Mouse (Mus musculus) kidney, embryonic 16.5 days (tissue): Measurements from ENCODE around the gene Cx3cr1. TPM values are rescaled to one million over a fixed set of nuclear protein-coding genes. Genes with fewer than 3 reads are reported as not detected.
"Not testable (repeated sequence)": the region's sequence is repeated elsewhere in the genome, so short reads cannot be mapped to it uniquely, and the experiment has no call there.

ENCODE experiments used
- ATAC-seq: fragments of 200-750 bp; cut with Nextera tagmentation; 2 replicates; pipeline ENCODE4 v1.8.0; 2017; ENCODE audit warnings: moderate TSS enrichment; ENCODE audit not compliant: low FRiP score, low TSS enrichment
- H3K27ac ChIP-seq: fragments of 300-500 bp; sonication (generic); 2 replicates; pipeline ENCODE4 v1.5.1; 2014; ENCODE audit warnings: low read length
- H3K27me3 ChIP-seq: fragments of 300-500 bp; sonication (generic); 2 replicates; pipeline ENCODE4 v1.6.1; 2014; ENCODE audit warnings: low read length, control low read depth, mixed read lengths; ENCODE audit not compliant: insufficient read depth
- H3K36me3 ChIP-seq: fragments of 300-500 bp; sonication (generic); 2 replicates; pipeline ENCODE4 v1.6.1; 2014; ENCODE audit warnings: low read length, control low read depth, mixed read lengths; ENCODE audit not compliant: insufficient read depth
- H3K4me1 ChIP-seq: fragments of 300-500 bp; sonication (generic); 2 replicates; pipeline ENCODE4 v1.6.1; 2014; ENCODE audit warnings: low read length, control low read depth, mixed read lengths; ENCODE audit not compliant: insufficient read depth
- H3K4me2 ChIP-seq: fragments of 300-500 bp; sonication (generic); replicated peaks from 2 replicates; pipeline ENCODE4 v1.6.1; 2014; ENCODE audit warnings: low read depth, low read length
- H3K4me3 ChIP-seq: fragments of 300-500 bp; sonication (generic); 2 replicates; pipeline ENCODE4 v1.5.1; 2014; ENCODE audit warnings: mild to moderate bottlenecking, low read length
- H3K9ac ChIP-seq: fragments of 300-500 bp; sonication (generic); replicated peaks from 2 replicates; pipeline ENCODE4 v1.6.1; 2014; ENCODE audit warnings: low read length
- H3K9me3 ChIP-seq: fragments of 300-500 bp; sonication (generic); 2 replicates; pipeline ENCODE4 v1.6.1; 2016; ENCODE audit warnings: low read length, control low read depth
- WGBS: fragments of 180-500 bp; shearing (Covaris S2); extraction: QIAGEN DNeasy Blood & Tissue Kit; methylation state at CpG from one replicate; pipeline ENCODE4 v1.1.7; 2014; 5-methylcytosine and 5-hydroxymethylcytosine counted together
- polyA plus RNA-seq: library from polyadenylated mRNA; unstranded; fragments of >200 nt; fragmentation: Nextera tagmentation; extraction: Ambion mirVana; gene quantifications from 2 replicates; pipeline ENCODE4 v1.2.1, GENCODE M21; 2015

The Cx3cr1 gene
- polyA plus RNA-seq, 1 experiment from 2014 or later, result 5.3 TPM

DNA sequence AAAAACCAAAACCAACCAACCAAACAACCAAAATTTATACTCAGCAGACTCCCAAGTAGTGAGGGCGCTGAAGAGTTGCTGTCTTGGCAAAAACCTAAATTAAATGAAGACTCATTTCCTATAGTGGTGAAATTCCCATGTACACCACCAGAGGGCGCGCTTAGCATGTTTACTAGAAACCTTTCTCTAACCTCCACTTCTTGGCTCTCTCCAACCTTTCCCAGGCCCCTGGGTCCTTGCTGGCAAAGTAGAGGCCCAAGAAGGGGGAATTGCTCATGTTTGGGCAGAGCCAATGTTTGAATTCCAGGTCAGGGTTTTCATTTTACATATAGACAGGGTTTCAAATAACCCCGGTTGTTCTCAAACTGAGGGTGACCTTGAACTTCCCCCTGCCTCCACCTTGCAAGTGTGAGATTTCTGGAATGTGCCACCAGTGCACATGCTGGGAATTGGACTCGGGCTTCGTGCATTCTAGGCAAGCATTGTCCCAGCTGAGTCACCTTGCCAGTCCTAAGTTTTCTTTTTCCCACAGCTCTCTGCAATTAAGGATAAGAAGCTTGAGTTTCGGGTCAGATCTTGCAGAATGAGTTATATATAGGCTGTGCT lies 49.3 kb downstream of the Cx3cr1 start:
- no peak for ATAC-seq
- Histone ChIP-seq H3K27ac (no peak overlapping the region), H3K4me3 (no peak overlapping the region), H3K9ac (no peak overlapping the region), H3K4me2 (no peak overlapping the region), H3K36me3 (no peaks in the 10 kb centered on the region), H3K27me3 (no peaks in the 10 kb centered on the region), H3K4me1 (no peaks in the 10 kb centered on the region), H3K9me3 (no peaks in the 10 kb centered on the region)
- 36% methylated on average over 7 of the region's 7 CpGs for WGBS

GRCm38 (mm10) chr9:120016956-120017355 lies 52.7 kb downstream of the Cx3cr1 start:
- no peaks in the 10 kb centered on the region for H3K36me3 ChIP-seq
- no peak overlapping the region for H3K4me2 ChIP-seq
- H3K4me3 ChIP-seq, result no peak overlapping the region
- no peaks in the 10 kb centered on the region for H3K4me1 ChIP-seq
- WGBS, result 49% methylated on average over 10 of the region's 10 CpGs
- no peak overlapping the region for H3K27ac ChIP-seq
- ATAC-seq, result no peak
- no peaks in the 10 kb centered on the region for H3K9me3 ChIP-seq
- no peak overlapping the region for H3K9ac ChIP-seq
- H3K27me3 ChIP-seq, result 0 out of 2 replicates have a peak, but pooled peaks cover 3% of the 10 kb centered on the region

- H3K9me3 ChIP-seq, result no peaks in the 10 kb centered on the region
- 43% methylated on average over 6 of the region's 6 CpGs for WGBS
- 0 out of 2 replicates have a peak overlapping the region, but pooled peaks have one; percentile 22 for H3K9ac ChIP-seq
- H3K4me2 ChIP-seq, result no peak overlapping the region
- no peak overlapping the region for H3K4me3 ChIP-seq
- H3K36me3 ChIP-seq, result no peaks in the 10 kb centered on the region
- H3K4me1 ChIP-seq, result peaks cover 11% of the 10 kb centered on the region; the same call in 1 of the 2 replicates
- H3K27me3 ChIP-seq, result 0 out of 2 replicates have a peak, but pooled peaks cover 3% of the 10 kb centered on the region
- H3K27ac ChIP-seq, result no peak overlapping the region
- no peak for ATAC-seq
These were observed 54.9 kb downstream of the Cx3cr1 start for GRCm38 (mm10) chr9:120014828-120015227.

GRCm38 (mm10) chr9:120013251-120013820 lies 56.3 kb downstream of the Cx3cr1 start:
- 75% methylated on average over 11 of the region's 11 CpGs for WGBS
- Histone ChIP-seq H3K4me3 (no peak overlapping the region), H3K4me1 (peaks cover 11% of the 10 kb centered on the region; the same call in 1 of the 2 replicates), H3K27me3 (0 out of 2 replicates have a peak, but pooled peaks cover 3% of the 10 kb centered on the region), H3K27ac (no peak overlapping the region), H3K9me3 (no peaks in the 10 kb centered on the region), H3K36me3 (no peaks in the 10 kb centered on the region), H3K4me2 (no peak overlapping the region), H3K9ac (no peak overlapping the region)
- no peak for ATAC-seq

- Histone ChIP-seq H3K4me2 (no peak overlapping the region), H3K4me3 (no peak overlapping the region), H3K36me3 (no peaks in the 10 kb centered on the region), H3K27me3 (0 out of 2 replicates have a peak, but pooled peaks cover 3% of the 10 kb centered on the region), H3K27ac (no peak overlapping the region), H3K9me3 (peaks cover 4% of the 10 kb centered on the region), H3K4me1 (peaks cover 11% of the 10 kb centered on the region; the same call in 1 of the 2 replicates), H3K9ac (no peak overlapping the region)
- no peak for ATAC-seq
- WGBS, result 88% methylated on average over 5 of the region's 5 CpGs
These were observed 56.9 kb downstream of the Cx3cr1 start for GRCm38 (mm10) chr9:120012781-120013180.

GRCm38 (mm10) chr9:120012161-120012560 lies 57.5 kb downstream of the Cx3cr1 start:
- not testable (repeated sequence) for H3K4me2 ChIP-seq, H3K27me3 ChIP-seq, H3K4me3 ChIP-seq, ATAC-seq, H3K9me3 ChIP-seq, H3K36me3 ChIP-seq, H3K9ac ChIP-seq, H3K27ac ChIP-seq
- 77% methylated on average over 6 of the region's 6 CpGs for WGBS
- peaks cover 11% of the 10 kb centered on the region; the same call in 1 of the 2 replicates for H3K4me1 ChIP-seq

- peak overlapping the region; percentile 48 for H3K4me3 ChIP-seq
- peak overlapping the region; percentile 29; the same call in 1 of the 2 replicates for H3K9ac ChIP-seq
- WGBS, result 1% methylated on average over 10 of the region's 10 CpGs
- peak overlapping the region; percentile 94 for H3K4me2 ChIP-seq
- H3K9me3 ChIP-seq, result peaks cover 6% of the 10 kb centered on the region
- 0 out of 2 replicates have a peak, but pooled peaks cover 3% of the 10 kb centered on the region for H3K27me3 ChIP-seq
- peak overlapping the region; percentile 67; the same call in 1 of the 2 replicates for H3K27ac ChIP-seq
- peak; percentile 57 for ATAC-seq
- H3K36me3 ChIP-seq, result no peaks in the 10 kb centered on the region
- peaks cover 11% of the 10 kb centered on the region; the same call in 1 of the 2 replicates for H3K4me1 ChIP-seq
These were observed 58.1 kb downstream of the Cx3cr1 start for GRCm38 (mm10) chr9:120011533-120011932.

- Histone ChIP-seq H3K27me3 (0 out of 2 replicates have a peak, but pooled peaks cover 3% of the 10 kb centered on the region), H3K4me2 (peak overlapping the region; percentile 94), H3K27ac (peak overlapping the region; percentile 61), H3K9me3 (peaks cover 6% of the 10 kb centered on the region), H3K9ac (peak overlapping the region; percentile 43), H3K4me3 (peak overlapping the region; percentile 48), H3K36me3 (no peaks in the 10 kb centered on the region), H3K4me1 (peaks cover 11% of the 10 kb centered on the region; the same call in 1 of the 2 replicates)
- ATAC-seq, result peak; percentile 92
- WGBS, result 2% methylated on average over 56 of the region's 60 CpGs
These were observed 58.7 kb downstream of the Cx3cr1 start for GRCm38 (mm10) chr9:120010781-120011511.

DNA sequence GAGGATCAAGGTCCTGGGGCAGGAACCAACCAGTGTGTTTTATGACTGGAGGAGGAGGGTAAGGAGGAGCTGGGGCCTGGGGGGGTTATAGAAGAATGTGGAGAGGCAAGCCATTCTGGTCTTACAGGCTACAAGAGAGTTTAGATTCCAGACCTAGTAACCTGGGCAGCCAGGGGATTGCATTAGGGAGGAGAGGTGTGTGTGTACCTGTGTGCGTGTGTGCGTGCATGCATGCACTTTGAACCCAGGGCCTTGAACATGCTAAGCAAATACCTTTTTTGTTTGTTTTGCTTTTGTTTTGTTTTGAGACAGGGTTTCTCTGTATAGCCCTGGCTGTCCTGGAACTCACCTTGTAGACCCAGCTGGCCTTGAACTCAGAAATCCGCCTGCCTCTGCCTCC lies 59.8 kb downstream of the Cx3cr1 start:
- H3K27me3 ChIP-seq, result 0 out of 2 replicates have a peak, but pooled peaks cover 3% of the 10 kb centered on the region
- ATAC-seq, result no peak
- WGBS, result 86% methylated on average over 3 of the region's 3 CpGs

More for the DNA sequence above, 59.8 kb downstream of the Cx3cr1 start:
- Histone ChIP-seq H3K4me2 (no peak overlapping the region), H3K36me3 (no peaks in the 10 kb centered on the region), H3K27ac (no peak overlapping the region), H3K4me3 (no peak overlapping the region), H3K9ac (no peak overlapping the region), H3K9me3 (peaks cover 6% of the 10 kb centered on the region), H3K4me1 (peaks cover 11% of the 10 kb centered on the region; the same call in 1 of the 2 replicates)
